Mouse (Mus musculus) mammary gland, adult 2 months (tissue): ENCODE measurements around the gene Rxylt1. TPM values are rescaled to one million over a fixed set of nuclear protein-coding genes. Genes with fewer than 3 reads are reported as not detected.

Experiments
- polyA plus RNA-seq: library from polyadenylated mRNA; depleted of rRNA; stranded (reverse); fragments of >200 nt; gene quantifications from 2 replicates; pipeline ENCODE4 v1.2.3, GENCODE M21; 2012; ENCODE audit warnings: low replicate concordance; rRNA removed

The Rxylt1 gene
- polyA plus RNA-seq: 6.4 and 7.4 TPM in 2 replicates

DNA sequence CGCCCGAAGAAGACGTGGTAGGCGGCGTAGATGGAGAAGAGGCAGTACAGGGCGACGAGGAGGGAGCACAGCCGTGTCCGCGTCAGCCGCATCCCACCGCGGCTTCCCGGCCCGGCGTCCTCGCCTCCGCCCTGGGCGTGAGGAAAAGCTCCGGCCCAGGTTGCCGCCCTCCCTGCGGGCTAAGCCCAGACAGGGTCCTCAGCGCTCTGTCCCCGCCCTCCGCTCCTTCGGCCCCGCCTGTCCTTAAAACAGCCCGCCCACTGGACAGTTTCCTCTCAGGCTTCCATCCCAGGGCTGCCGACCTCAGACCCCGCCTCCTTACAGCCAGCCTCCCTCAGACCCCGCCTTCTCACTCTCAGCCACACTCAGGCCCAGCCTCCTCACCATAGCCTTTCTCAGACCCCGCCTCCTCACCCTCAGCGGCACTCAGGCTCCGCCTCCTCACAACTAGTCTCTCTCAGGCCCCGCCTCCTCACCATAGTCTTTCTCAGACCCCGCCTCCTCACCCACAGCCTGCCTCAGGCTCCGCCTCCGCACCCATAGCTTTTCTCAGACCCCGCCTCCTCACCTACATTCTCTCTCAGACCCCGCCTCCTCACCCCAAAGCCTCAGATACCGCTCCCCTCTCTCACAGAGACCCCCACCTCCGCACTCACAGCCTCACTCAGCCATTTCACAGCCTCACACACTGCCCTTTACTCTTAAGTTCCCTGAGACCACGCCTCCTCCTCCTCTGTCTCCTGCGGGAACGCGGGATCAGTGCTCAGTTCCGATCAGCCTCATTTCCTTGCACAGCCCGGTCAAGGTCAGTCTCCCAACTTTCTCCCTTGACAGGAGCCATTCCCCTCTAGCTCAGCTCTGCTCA is at the start of gene Rxylt1:
Rxylt1 (minus strand) TSS at position 392 of the 865 bp plus-strand sequence.

DNA sequence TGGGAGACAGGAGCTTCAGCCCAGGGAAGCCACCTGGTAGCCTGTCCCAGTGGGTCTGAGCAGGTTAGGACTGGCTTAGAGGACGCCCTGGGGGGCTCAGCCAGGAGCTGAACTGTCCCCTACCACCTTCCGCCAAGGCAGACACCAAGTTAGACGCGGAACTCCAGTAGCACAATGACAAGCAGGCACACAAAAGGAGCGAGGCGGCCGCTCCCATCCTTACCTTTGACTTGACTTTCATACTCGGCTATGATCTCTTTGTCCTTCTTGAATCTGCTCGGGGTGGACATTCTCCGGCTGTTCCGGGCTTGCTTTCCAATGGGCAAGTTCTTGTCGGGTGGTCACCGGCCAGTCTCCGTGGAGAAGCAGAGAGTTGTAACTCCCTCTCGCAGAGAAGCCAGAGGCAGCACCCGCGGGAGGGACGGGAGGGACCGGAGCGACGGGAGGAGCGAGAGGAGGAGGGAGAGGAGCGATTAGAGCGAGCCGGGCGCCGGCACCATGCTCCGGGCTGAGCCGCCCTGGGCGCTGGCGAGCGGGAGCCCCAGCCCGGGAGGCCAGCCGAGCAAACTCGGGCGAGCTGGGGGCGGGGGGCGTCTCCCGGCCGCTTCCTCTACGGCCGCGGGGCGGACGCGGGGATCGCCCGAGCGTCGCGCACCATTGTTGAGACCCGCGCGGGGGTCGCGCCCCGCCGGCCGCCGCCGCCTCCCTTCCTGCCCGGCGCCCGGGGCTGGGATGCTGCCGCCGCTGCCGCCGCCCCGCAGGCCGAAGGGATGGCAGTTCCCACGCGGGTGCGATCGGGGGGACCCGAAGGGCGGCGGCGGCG is 50.1 kb downstream of the Rxylt1 start, which contains the start of gene Srgap1:
Srgap1 (minus strand) TSS at position 412 of the 823 bp plus-strand sequence.

Other genes starting within 250 kb of the Rxylt1 start
- gene Srgap1, start 50.1 kb downstream of the Rxylt1 start, polyA plus RNA-seq: 4.1 and 5.0 TPM in 2 replicates